Mouse (Mus musculus): ENCODE measurements around the gene Abcg1. TPM values are rescaled to one million over a fixed set of nuclear protein-coding genes. Genes with fewer than 3 reads are reported as not detected.

Abcg1 gene
- 0.31 TPM for polyA plus RNA-seq (2014; fragmentation: Illumina TruSeq; extraction: RNeasy Lipid Tissue Mini Kit (QIAGEN cat#74804); ENCODE audit: low read depth, low replicate concordance)

GRCm38 (mm10) chr17:31057151-31057890 is at the start of gene Abcg1:
Gene Abcg1, plus strand, starts transcription at chr17:31057675.

GRCm38 (mm10) chr17:31129452-31129851 is 72.0 kb downstream of the Abcg1 start, which contains the start of gene Tff3:
Gene Tff3, minus strand, starts transcription at chr17:31129646.

GRCm38 (mm10) chr17:31144040-31145037 is 86.9 kb downstream of the Abcg1 start, which contains the start of gene Tff2:
Gene Tff2, minus strand, starts transcription at chr17:31144282.

GRCm38 (mm10) chr17:31165127-31165526 is 107.7 kb downstream of the Abcg1 start, which contains the start of gene Tff1:
Gene Tff1, minus strand, starts transcription at chr17:31165277.

Other genes starting within 250 kb of the Abcg1 start
- 0.32 TPM for gene Glp1r, start 155.9 kb upstream of the Abcg1 start, polyA plus RNA-seq (2014; fragmentation: Illumina TruSeq; extraction: RNeasy Lipid Tissue Mini Kit (QIAGEN cat#74804); ENCODE audit: low read depth, low replicate concordance)
- 2.0 TPM for gene Umodl1, start 103.0 kb upstream of the Abcg1 start, polyA plus RNA-seq (2014; fragmentation: Illumina TruSeq; extraction: RNeasy Lipid Tissue Mini Kit (QIAGEN cat#74804); ENCODE audit: low read depth, low replicate concordance)
- not detected for gene Tff3, start 72.0 kb downstream of the Abcg1 start, polyA plus RNA-seq (2014; fragmentation: Illumina TruSeq; extraction: RNeasy Lipid Tissue Mini Kit (QIAGEN cat#74804); ENCODE audit: low read depth, low replicate concordance)
- gene Tff2, start 86.6 kb downstream of the Abcg1 start, polyA plus RNA-seq (2014; fragmentation: Illumina TruSeq; extraction: RNeasy Lipid Tissue Mini Kit (QIAGEN cat#74804); ENCODE audit: low read depth, low replicate concordance), result not detected
- not detected for gene Tff1, start 107.6 kb downstream of the Abcg1 start, polyA plus RNA-seq (2014; fragmentation: Illumina TruSeq; extraction: RNeasy Lipid Tissue Mini Kit (QIAGEN cat#74804); ENCODE audit: low read depth, low replicate concordance)
- 0.07 TPM for gene Tmprss3, start 141.3 kb downstream of the Abcg1 start, polyA plus RNA-seq (2014; fragmentation: Illumina TruSeq; extraction: RNeasy Lipid Tissue Mini Kit (QIAGEN cat#74804); ENCODE audit: low read depth, low replicate concordance)
- gene Ubash3a, start 150.2 kb downstream of the Abcg1 start, polyA plus RNA-seq (2014; fragmentation: Illumina TruSeq; extraction: RNeasy Lipid Tissue Mini Kit (QIAGEN cat#74804); ENCODE audit: low read depth, low replicate concordance), result 0.28 TPM
- 491 TPM for gene Rsph1, start 219.7 kb downstream of the Abcg1 start, polyA plus RNA-seq (2014; fragmentation: Illumina TruSeq; extraction: RNeasy Lipid Tissue Mini Kit (QIAGEN cat#74804); ENCODE audit: low read depth, low replicate concordance)
- 0.46 TPM for gene Slc37a1, start 229.1 kb downstream of the Abcg1 start, polyA plus RNA-seq (2014; fragmentation: Illumina TruSeq; extraction: RNeasy Lipid Tissue Mini Kit (QIAGEN cat#74804); ENCODE audit: low read depth, low replicate concordance)

All from testis, adult 10 weeks (tissue).